Mouse (Mus musculus) neural tube, embryonic 14.5 days (tissue): Measurements from ENCODE around the gene Galc. TPM values are rescaled to one million over a fixed set of nuclear protein-coding genes. Genes with fewer than 3 reads are reported as not detected.
"Not testable (repeated sequence)": the region's sequence is repeated elsewhere in the genome, so short reads cannot be mapped to it uniquely, and the experiment has no call there.

Source experiments
- ATAC-seq: fragments of 200-750 bp; cut with Nextera tagmentation; 2 replicates; pipeline ENCODE4 v1.8.0; 2017; ENCODE audit warnings: low read depth, mild to moderate bottlenecking, moderate TSS enrichment, moderate library complexity
- H3K27ac ChIP-seq: fragments of 300-500 bp; sonication (generic); 2 replicates; pipeline ENCODE4 v1.5.1; 2014; ENCODE audit warnings: low read depth, mild to moderate bottlenecking, control low read depth, low read length, moderate library complexity, mixed read lengths
- H3K27me3 ChIP-seq: fragments of 300-500 bp; sonication (generic); 2 replicates; pipeline ENCODE4 v1.6.1; 2014; ENCODE audit warnings: low read length; ENCODE audit not compliant: control insufficient read depth, insufficient read depth
- H3K36me3 ChIP-seq: fragments of 300-500 bp; sonication (generic); 2 replicates; pipeline ENCODE4 v1.6.1; 2014; ENCODE audit warnings: low read length, mixed read lengths; ENCODE audit not compliant: control insufficient read depth, insufficient read depth
- H3K4me1 ChIP-seq: fragments of 300-500 bp; sonication (generic); 2 replicates; pipeline ENCODE4 v1.6.1; 2014; ENCODE audit warnings: low read length; ENCODE audit not compliant: control insufficient read depth, insufficient read depth
- H3K4me2 ChIP-seq: fragments of 300-500 bp; sonication (generic); 2 replicates; pipeline ENCODE4 v1.6.1; 2014; ENCODE audit warnings: mild to moderate bottlenecking, low read depth, low read length, control low read depth
- H3K4me3 ChIP-seq: fragments of 300-500 bp; sonication (generic); 2 replicates; pipeline ENCODE4 v1.5.1; 2014; ENCODE audit warnings: low read depth, low read length, control low read depth, mixed read lengths
- H3K9ac ChIP-seq: fragments of 300-500 bp; sonication (generic); replicated peaks from 2 replicates; pipeline ENCODE4 v1.6.1; 2014; ENCODE audit warnings: low read depth, mild to moderate bottlenecking, control low read depth, low read length, mixed read lengths
- H3K9me3 ChIP-seq: fragments of 300-500 bp; sonication (generic); 2 replicates; pipeline ENCODE4 v1.6.1; 2016; ENCODE audit warnings: low read length; ENCODE audit not compliant: control insufficient read depth
- WGBS: fragments of 180-500 bp; shearing (Covaris S2); extraction: QIAGEN DNeasy Blood & Tissue Kit; methylation state at CpG from one replicate; pipeline ENCODE4 v1.1.7; 2014; 5-methylcytosine and 5-hydroxymethylcytosine counted together
- polyA plus RNA-seq: library from polyadenylated mRNA; unstranded; fragments of >200 nt; fragmentation: Nextera tagmentation; extraction: Ambion mirVana; gene quantifications from 2 replicates; pipeline ENCODE4 v1.2.1, GENCODE M21; 2014

The Galc gene
- polyA plus RNA-seq, 1 experiment from 2014 or later = 14.3 TPM

GRCm38 (mm10) chr12:98238478-98238877, 20.8 kb downstream of the Galc start:
- ATAC-seq = not testable (repeated sequence)
- 90% methylated on average over 6 of the region's 6 CpGs for WGBS

GRCm38 (mm10) chr12:98227037-98227436, 32.2 kb downstream of the Galc start:
- H3K4me3 ChIP-seq = no peak overlapping the region
- H3K27me3 ChIP-seq = no peaks in the 10 kb centered on the region
- 94% methylated on average over 2 of the region's 2 CpGs for WGBS
- H3K9me3 ChIP-seq = no peaks in the 10 kb centered on the region
- no peaks in the 10 kb centered on the region for H3K36me3 ChIP-seq
- ATAC-seq = no peak
- H3K4me2 ChIP-seq = no peak overlapping the region
- no peaks in the 10 kb centered on the region for H3K4me1 ChIP-seq
- no peak overlapping the region for H3K9ac ChIP-seq
- no peak overlapping the region for H3K27ac ChIP-seq

More at GRCm38 (mm10) chr12:98238478-98238877, 20.8 kb downstream of the Galc start:
- not testable (repeated sequence) for H3K9ac ChIP-seq, H3K4me2 ChIP-seq, H3K27ac ChIP-seq, H3K36me3 ChIP-seq, H3K4me1 ChIP-seq, H3K27me3 ChIP-seq, H3K9me3 ChIP-seq, H3K4me3 ChIP-seq

- Histone ChIP-seq H3K27me3 (no peaks in the 10 kb centered on the region), H3K9me3 (no peaks in the 10 kb centered on the region), H3K4me1 (no peaks in the 10 kb centered on the region), H3K36me3 (no peaks in the 10 kb centered on the region), H3K9ac (no peak overlapping the region), H3K27ac (no peak overlapping the region), H3K4me2 (no peak overlapping the region), H3K4me3 (no peak overlapping the region)
- WGBS = 89% methylated on average over 5 of the region's 5 CpGs
- ATAC-seq = no peak
Measured at GRCm38 (mm10) chr12:98223286-98223685, 36.0 kb downstream of the Galc start.

GRCm38 (mm10) chr12:98216432-98216831, 42.8 kb downstream of the Galc start:
- Histone ChIP-seq H3K4me2 (no peak overlapping the region), H3K36me3 (no peaks in the 10 kb centered on the region), H3K27me3 (no peaks in the 10 kb centered on the region), H3K9me3 (no peaks in the 10 kb centered on the region), H3K4me1 (no peaks in the 10 kb centered on the region), H3K27ac (no peak overlapping the region), H3K4me3 (no peak overlapping the region), H3K9ac (no peak overlapping the region)
- ATAC-seq = peak; percentile 54; the same call in 1 of the 2 replicates
- WGBS = 63% methylated on average over 11 of the region's 11 CpGs

GRCm38 (mm10) chr12:98215512-98215911, 43.7 kb downstream of the Galc start:
- Histone ChIP-seq H3K27ac (no peak overlapping the region), H3K27me3 (no peaks in the 10 kb centered on the region), H3K4me3 (no peak overlapping the region), H3K9me3 (no peaks in the 10 kb centered on the region), H3K36me3 (no peaks in the 10 kb centered on the region), H3K4me2 (no peak overlapping the region), H3K4me1 (no peaks in the 10 kb centered on the region), H3K9ac (no peak overlapping the region)
- 73% methylated on average over 6 of the region's 6 CpGs for WGBS
- ATAC-seq = no peak

- Histone ChIP-seq H3K27me3 (no peaks in the 10 kb centered on the region), H3K4me2 (no peak overlapping the region), H3K4me3 (no peak overlapping the region), H3K9ac (no peak overlapping the region), H3K27ac (no peak overlapping the region), H3K4me1 (no peaks in the 10 kb centered on the region), H3K9me3 (no peaks in the 10 kb centered on the region), H3K36me3 (no peaks in the 10 kb centered on the region)
- no peak for ATAC-seq
- 82% methylated on average over 14 of the region's 14 CpGs for WGBS
Measured at GRCm38 (mm10) chr12:98214191-98214590, 45.1 kb downstream of the Galc start.

- Histone ChIP-seq H3K4me2 (no peak overlapping the region), H3K27me3 (no peaks in the 10 kb centered on the region), H3K4me3 (no peak overlapping the region), H3K27ac (no peak overlapping the region), H3K36me3 (no peaks in the 10 kb centered on the region), H3K4me1 (no peaks in the 10 kb centered on the region), H3K9me3 (no peaks in the 10 kb centered on the region), H3K9ac (no peak overlapping the region)
- 93% methylated on average over 7 of the region's 7 CpGs for WGBS
- ATAC-seq = no peak
Measured at GRCm38 (mm10) chr12:98213791-98214190, 45.5 kb downstream of the Galc start.

- Histone ChIP-seq H3K27ac (no peak overlapping the region), H3K9ac (no peak overlapping the region), H3K9me3 (no peaks in the 10 kb centered on the region), H3K27me3 (no peaks in the 10 kb centered on the region), H3K4me2 (no peak overlapping the region), H3K4me3 (no peak overlapping the region), H3K4me1 (no peaks in the 10 kb centered on the region), H3K36me3 (no peaks in the 10 kb centered on the region)
- WGBS = 92% methylated on average over 7 of the region's 7 CpGs
- ATAC-seq = no peak
Measured at GRCm38 (mm10) chr12:98213332-98213731, 45.9 kb downstream of the Galc start.

- ATAC-seq = peak; percentile 83; the same call in 1 of the 2 replicates
- Histone ChIP-seq H3K27ac (no peak overlapping the region), H3K4me1 (no peaks in the 10 kb centered on the region), H3K9ac (no peak overlapping the region), H3K36me3 (no peaks in the 10 kb centered on the region), H3K4me2 (no peak overlapping the region), H3K4me3 (no peak overlapping the region), H3K9me3 (no peaks in the 10 kb centered on the region), H3K27me3 (no peaks in the 10 kb centered on the region)
- WGBS = 88% methylated on average over 13 of the region's 13 CpGs
Measured at GRCm38 (mm10) chr12:98212457-98213175, 46.6 kb downstream of the Galc start.
